Mouse (Mus musculus) cerebral cortex, adult 2 months (tissue): ENCODE measurements around the gene Rasgrp4.

ENCODE experiments used
- WGBS: fragments of 180-500 bp; shearing (Covaris S2); methylation state at CpG from one replicate; pipeline ENCODE4 v1.1.7; 2018; 5-methylcytosine and 5-hydroxymethylcytosine counted together

Gene Rasgrp4

GRCm38 (mm10) chr7:29134693-29135386, at the start of gene Rasgrp4:
Gene Rasgrp4, plus strand, starts transcription at chr7:29134851.
- 3% methylated on average over 17 of the region's 20 CpGs for WGBS

DNA sequence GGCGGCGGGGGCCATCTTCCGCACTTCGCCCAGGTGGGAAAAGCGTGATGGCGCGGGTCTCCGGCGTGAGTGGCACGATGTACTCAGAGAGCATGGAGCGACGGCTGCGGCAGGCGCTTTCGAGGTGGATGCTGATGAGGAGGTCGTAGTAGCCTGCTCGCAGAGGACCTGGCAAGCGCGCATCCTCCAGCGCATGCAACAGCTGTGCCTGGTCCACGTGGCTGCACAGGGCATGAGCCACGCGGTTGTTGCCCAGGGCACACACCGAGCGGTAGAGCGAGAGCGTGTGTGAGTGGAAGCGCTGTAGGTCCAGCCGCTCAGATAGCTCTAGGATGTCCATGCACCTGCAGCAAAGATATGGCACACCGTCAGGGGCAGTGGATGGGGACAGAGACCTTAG, 48.7 kb upstream of the Rasgrp4 start:
- WGBS = 89% methylated on average over 30 of the region's 30 CpGs

DNA sequence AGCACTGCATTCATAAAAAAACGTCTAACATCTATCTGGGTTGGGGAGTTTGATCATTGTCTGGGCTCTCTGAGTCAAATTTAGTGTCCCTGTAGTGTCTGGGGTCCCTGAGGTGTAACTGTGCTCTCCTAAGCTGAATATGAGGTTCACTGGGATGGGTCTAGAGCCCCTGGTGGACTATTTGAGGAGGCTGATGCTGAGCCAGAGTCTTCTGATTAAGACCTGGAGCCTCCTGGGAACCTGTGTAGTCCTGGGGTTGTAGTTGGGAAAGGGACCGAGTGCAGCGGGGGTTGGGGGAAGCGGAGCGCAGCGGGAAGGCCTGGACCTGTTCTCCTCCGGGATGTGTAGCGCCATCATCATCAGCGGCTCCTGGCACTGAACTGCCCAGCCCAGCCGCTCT, 47.7 kb upstream of the Rasgrp4 start:
- WGBS = 92% methylated on average over 10 of the region's 10 CpGs

DNA sequence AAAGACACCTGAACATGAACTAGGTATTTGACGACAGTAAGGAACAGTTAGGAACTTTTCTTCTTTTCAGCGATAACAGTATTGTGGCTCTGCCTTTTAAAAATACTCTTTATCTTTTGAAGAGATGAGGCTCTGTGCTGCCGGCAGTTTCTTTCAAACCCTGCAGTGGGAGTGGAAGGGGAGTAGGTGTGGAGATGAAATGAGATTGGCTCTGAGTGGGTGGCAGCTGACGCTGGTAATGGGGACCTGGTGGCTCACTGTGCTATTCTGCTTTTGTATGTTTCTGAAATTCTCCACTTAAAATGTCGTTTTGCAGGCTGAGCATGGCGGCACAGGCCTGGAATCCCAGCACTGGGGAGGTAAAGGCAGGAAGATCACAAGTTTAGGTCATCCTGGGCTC, 45.8 kb upstream of the Rasgrp4 start:
- WGBS = 39% methylated on average over 6 of the region's 6 CpGs

DNA sequence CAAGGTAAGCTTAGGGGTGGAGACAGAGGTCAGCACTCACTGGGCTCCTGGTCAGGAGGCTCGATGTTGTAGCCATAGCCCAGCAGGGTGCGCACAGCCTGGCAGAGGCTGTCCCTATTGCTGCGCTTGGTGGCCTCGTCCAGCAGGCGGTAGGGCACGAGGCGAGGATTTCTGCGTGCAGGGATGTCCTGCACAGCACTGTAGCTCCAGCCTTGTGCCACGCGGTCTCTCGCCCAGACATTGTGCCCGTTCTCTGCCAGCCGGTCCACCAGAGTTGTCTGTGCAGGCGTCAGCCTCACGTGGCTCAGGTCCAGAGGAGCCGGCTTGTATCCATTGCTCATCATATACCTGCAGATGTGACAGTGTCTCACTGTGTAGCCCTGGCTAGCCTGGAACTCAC, 37.5 kb upstream of the Rasgrp4 start:
- WGBS = 86% methylated on average over 16 of the region's 16 CpGs

DNA sequence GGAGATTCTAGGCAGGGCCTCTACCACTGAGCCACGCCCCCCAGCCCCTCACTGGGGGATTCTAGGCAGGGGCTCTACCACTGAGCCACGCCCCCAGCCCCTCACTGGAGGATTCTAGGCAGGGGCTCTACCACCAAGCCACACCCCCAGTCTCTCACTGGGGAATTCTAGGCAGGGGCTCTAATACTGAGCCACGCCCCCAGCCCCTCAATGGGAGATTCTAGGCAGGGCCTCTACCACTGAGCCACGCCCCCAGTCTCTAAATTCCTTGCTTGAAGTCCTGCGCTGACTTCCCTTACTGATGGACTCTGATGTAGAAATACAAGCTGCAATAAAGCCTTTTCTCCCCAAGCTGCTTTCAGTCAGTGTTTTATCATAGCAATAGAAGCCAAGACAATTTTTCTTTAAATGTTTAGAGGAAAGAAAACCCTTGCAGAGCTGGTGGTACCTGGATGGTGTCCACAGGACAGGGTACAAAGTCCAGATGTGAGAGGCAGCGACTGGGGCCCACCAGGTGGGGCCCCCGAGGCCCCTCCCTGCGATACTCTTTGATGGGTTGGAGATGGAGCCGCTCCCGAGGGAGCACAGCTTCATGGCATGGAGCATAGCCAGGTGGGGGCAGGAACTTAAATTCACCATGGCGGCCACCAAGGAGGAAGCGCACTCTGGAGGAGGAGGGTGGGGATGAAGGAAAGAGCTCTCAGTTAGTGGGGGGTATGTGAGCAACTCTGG, 33.2 kb upstream of the Rasgrp4 start:
- 90% methylated on average over 12 of the region's 12 CpGs for WGBS

- 35% methylated on average over 38 of the region's 38 CpGs for WGBS
These were observed 25.4 kb upstream of the Rasgrp4 start for GRCm38 (mm10) chr7:29108992-29109955.

DNA sequence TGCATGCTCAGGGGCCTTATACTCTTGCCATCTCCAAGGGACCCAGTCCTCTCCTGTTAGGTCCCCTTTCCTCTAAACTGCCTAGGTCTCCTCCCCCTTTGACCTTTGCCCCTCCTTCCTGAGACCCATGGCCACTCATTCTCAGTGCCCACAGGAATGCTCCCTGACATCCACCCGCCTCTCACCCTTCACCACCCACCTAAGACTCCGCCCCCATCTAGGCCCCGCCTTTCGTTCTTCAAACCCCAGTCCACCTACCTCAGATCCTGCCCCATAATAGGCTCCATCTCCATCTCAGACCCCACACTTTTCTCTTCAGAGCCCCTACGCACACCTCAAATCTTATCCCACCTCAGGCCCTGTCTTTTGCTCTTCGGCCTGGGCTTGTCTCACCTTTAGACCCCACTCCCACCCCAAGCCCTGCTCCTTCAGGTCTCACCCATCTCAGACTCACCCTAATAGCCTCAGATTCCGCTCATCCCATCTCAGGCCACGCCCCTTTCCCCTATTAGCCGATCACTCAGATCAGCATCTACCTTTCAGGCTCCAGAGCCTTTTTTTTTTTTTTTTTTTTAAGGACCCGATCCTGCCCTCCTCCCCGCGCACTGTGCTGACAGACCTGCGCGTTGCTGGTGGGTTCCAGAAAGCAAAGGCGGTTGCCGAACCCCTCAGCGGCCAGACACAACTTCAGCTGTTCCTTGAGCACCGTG, 16.4 kb upstream of the Rasgrp4 start:
- 36% methylated on average over 18 of the region's 18 CpGs for WGBS

GRCm38 (mm10) chr7:29119526-29119925, 15.1 kb upstream of the Rasgrp4 start:
- 71% methylated on average over 1 of the region's 1 CpGs for WGBS

- WGBS = 94% methylated on average over 9 of the region's 9 CpGs
These were observed 11.8 kb upstream of the Rasgrp4 start for GRCm38 (mm10) chr7:29122821-29123220.

DNA sequence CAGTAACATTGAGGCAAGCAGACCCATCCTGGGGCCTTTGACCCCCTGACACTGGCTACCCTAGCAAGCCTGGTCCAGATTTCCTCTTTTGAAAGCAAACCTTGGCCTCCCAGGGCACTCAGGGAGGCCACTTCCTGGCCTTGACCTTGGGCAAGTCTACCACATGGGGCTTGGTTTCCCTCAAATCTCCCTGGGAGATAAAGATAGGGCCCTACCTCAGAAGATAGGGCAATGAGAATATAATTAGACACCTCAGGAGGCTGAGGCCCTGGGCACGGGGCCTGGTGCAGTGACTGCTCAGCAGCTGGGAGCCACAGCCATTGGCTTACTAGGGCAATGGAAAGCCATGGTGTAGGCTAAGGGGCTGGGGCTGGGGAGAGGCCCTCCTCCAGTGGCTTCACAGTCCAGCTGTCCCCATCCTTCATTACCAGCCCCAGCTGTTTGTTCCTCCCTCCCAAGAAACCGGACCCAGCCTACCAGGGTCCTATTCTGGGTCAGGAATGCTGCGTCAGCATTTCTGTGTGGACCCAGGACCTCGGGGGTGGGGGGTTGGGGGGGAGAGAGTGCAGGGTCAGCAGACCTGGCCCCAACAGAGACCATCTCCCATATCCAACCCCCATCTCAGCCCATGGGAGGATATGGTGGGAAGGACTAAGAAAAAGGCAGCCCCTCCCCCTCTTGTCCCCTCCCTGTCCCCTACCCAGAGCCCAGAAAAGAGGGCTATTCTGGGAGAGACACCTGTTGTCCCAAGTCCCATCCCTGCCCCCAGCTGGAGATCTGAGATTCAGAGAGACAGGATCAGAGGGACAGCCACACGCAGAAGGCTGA, 10.9 kb upstream of the Rasgrp4 start:
- WGBS = 74% methylated on average over 5 of the region's 5 CpGs

DNA sequence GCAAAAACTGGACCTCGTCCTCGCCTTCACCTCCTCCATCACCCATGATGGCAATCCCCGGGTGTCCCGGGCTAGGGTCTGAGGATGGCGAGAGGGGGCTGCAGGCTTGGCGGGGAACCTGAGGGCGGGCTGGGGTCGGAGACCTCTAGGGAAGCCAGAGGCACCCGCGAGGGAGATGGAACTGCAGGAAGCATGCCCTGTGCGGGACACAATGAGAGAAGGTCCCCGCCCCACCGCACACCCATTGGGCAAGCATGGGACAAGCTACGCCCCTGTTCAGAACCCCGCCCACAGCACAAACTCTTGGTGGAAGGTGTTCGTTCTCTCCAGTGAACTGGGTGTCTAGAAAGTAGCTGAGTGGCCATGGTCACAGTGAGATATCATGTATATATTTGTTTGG, 9.7 kb upstream of the Rasgrp4 start, which contains the start of gene Ryr1:
Gene Ryr1, minus strand, starts transcription at position 210 of the 400 bp plus-strand sequence.
- 5% methylated on average over 16 of the region's 16 CpGs for WGBS

DNA sequence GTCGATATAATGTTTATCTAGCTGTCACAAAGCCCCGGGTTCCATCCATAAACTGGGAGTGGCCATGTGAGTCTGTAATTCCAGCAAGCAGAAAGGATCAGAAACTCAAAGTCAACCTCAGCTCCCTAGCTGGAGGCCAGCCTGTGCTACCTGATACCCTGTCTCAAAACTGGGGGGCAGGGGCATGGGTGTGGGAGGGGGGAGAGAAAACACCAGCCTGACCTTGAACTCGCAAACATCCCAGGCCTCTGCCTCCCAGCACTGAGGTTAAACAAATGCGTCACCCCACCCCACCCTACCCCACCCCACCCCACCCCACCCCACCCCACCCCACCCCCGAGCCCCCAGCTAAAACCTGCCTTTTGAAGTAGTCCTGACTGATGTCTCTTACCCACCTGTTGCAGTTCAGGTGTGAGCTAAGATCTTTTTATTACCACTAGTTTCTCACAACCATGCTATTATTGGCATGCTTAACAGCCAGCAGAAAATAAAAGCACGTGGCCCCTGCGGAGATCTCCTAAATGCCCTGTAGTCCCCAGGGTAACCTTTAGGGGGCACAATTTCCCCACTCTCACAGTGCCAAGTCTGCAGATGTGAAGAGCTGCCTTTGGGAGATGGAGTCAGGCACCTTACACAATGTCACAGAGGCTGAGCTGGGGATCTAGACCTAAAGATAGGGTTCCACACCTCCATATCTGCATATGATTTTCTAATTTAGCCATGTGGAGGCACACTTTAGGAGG, 8.3 kb upstream of the Rasgrp4 start:
- WGBS = 46% methylated on average over 7 of the region's 7 CpGs

DNA sequence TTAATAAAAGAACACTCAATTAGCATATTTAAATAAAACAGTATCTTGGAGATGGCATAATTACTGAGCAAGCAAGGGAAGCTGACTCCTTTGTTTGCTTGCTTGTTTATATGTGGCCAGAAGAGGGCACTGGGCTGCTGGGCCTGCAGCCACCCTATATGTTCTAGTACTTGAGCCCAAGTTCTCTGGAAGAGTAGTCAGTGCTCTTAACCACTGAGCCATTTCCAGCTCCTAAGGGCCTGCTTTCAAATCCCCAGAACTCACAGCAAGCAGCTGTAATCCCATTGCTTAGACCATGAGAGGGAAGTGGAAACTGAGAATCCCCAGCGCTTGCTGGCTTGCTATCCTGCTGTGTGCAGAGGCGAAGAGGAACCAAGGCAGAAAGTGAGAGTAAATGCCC, 5.9 kb upstream of the Rasgrp4 start:
- WGBS = 78% methylated on average over 2 of the region's 2 CpGs

- 6% methylated on average over 4 of the region's 4 CpGs for WGBS
These were observed 421 bp upstream of the Rasgrp4 start for GRCm38 (mm10) chr7:29134230-29134629.

GRCm38 (mm10) chr7:29137429-29137828, 2.8 kb downstream of the Rasgrp4 start:
- 63% methylated on average over 16 of the region's 16 CpGs for WGBS

DNA sequence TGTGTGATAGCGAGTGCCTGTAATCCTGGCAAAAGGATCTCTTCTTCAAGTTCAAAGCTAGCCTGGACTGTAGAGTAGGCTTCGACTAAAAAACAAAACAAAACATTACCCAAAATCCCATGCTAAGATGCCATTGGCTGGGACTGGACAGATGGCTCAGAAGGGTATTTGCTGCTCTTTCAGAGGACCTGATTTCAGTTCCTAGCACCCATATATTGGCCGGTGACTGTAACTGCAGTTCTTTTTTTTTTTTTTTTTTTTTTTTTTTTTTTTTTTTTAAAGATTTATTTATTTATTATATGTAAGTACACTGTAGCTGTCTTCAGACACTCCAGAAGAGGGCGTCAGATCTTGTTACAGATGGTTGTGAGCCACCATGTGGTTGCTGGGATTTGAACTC, 4.6 kb downstream of the Rasgrp4 start:
- WGBS = 93% methylated on average over 3 of the region's 4 CpGs

DNA sequence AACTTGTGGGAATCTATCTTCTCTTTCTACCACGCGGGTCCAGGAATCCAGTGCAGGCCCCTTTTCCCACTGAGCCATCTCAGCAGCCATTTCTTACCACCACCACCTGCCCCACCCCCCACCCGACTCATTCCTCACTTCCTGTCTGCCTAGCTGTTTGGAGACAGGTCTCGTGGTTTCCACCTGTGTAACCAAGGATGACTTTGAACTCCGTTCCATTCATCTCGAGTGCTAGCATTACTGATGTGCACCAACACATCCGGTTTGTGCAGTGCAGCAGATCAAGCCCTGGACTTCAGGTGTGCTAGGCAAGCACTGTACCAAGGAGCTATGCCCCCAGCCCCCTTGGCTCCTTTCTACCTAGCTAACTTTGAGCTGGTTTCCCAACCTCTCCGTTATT, 6.8 kb downstream of the Rasgrp4 start:
- WGBS = 89% methylated on average over 8 of the region's 8 CpGs

GRCm38 (mm10) chr7:29144006-29144405, 9.4 kb downstream of the Rasgrp4 start:
- WGBS = 79% methylated on average over 4 of the region's 4 CpGs
